Mouse (Mus musculus): ENCODE measurements around the gene Ppa1. TPM values are rescaled to one million over a fixed set of nuclear protein-coding genes. Genes with fewer than 3 reads are reported as not detected.

Ppa1 gene
- total and polyA plus RNA-seq, 2 experiments from 2014 or later: 137 to 201 TPM

- Histone ChIP-seq H3K9me3 (ENCODE audit: low read length) (no peaks in the 10 kb centered on the region), H3K27me3 (ENCODE audit: insufficient read depth, low read length) (no peaks in the 10 kb centered on the region), H3K36me3 (ENCODE audit: insufficient read depth) (no peaks in the 10 kb centered on the region), H3K9ac (no peak overlapping the region), H3K4me3 (ENCODE audit: low read depth, low read length) (no peak overlapping the region), H3K4me2 (ENCODE audit: low read depth) (no peak overlapping the region), H3K4me1 (ENCODE audit: insufficient read depth) (no peaks in the 10 kb centered on the region), H3K27ac (ENCODE audit: low read depth, low read length) (no peak overlapping the region)
- ATAC-seq (no peak), DNase-seq (no peak)
- WGBS: 75% methylated on average over 3 of the region's 3 CpGs
- no peak for TF ChIP-seq CTCF (IDR thresholded peaks at IDR 0.05; ENCODE audit: low read depth)
Measured at GRCm38 (mm10) chr10:61713601-61714000, 65.2 kb downstream of the Ppa1 start.

DNA sequence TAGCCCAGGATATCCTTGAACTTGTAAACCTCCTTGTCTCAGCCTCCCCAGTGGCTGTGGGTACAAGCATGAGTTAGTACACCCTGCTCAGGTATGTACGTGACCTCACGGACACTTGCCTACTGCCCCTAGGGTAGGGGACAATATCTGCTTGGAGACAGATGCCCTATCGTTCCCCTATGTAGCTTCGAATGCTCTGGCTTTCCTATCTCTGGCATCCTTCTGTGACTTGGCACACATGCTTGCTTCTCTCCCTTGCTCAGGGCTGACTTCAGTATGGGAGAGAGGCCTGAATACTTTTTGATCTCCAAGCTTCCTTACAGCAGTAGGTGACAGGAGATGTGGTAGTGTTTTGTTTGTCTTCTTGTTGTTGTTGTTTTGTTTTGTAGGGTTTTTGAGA is 65.8 kb downstream of the Ppa1 start:
- H3K4me3 ChIP-seq (ENCODE audit: low read depth, low read length): no peak overlapping the region
- H3K4me1 ChIP-seq (ENCODE audit: insufficient read depth): no peaks in the 10 kb centered on the region
- no peaks in the 10 kb centered on the region for H3K9me3 ChIP-seq (ENCODE audit: low read length)
- no peaks in the 10 kb centered on the region for H3K27me3 ChIP-seq (ENCODE audit: insufficient read depth, low read length)
- no peak for ATAC-seq
- WGBS: 92% methylated on average over 4 of the region's 4 CpGs
- TF ChIP-seq CTCF (IDR thresholded peaks at IDR 0.05; ENCODE audit: low read depth): no peak
- DNase-seq: no peak
- no peaks in the 10 kb centered on the region for H3K36me3 ChIP-seq (ENCODE audit: insufficient read depth)
- H3K27ac ChIP-seq (ENCODE audit: low read depth, low read length): no peak overlapping the region
- no peak overlapping the region for H3K4me2 ChIP-seq (ENCODE audit: low read depth)
- no peak overlapping the region for H3K9ac ChIP-seq

- Histone ChIP-seq H3K9me3 (ENCODE audit: low read length) (no peaks in the 10 kb centered on the region), H3K36me3 (ENCODE audit: insufficient read depth) (no peaks in the 10 kb centered on the region), H3K27me3 (ENCODE audit: insufficient read depth, low read length) (no peaks in the 10 kb centered on the region), H3K4me2 (ENCODE audit: low read depth) (peak within 1 kb of the TSS; percentile 83), H3K4me1 (ENCODE audit: insufficient read depth) (no peaks in the 10 kb centered on the region), H3K27ac (ENCODE audit: low read depth, low read length) (no peak within 1 kb of the TSS), H3K4me3 (ENCODE audit: low read depth, low read length) (peak within 1 kb of the TSS; percentile 47), H3K9ac (peak within 1 kb of the TSS; percentile 51)
- DNase-seq: no peak
- WGBS: 13% methylated on average over 34 of the region's 36 CpGs
- no peak for TF ChIP-seq CTCF (IDR thresholded peaks at IDR 0.05; ENCODE audit: low read depth)
- peak; percentile 71 for ATAC-seq
Measured at GRCm38 (mm10) chr10:61714771-61715461, 66.6 kb downstream of the Ppa1 start, which contains the start of gene Aifm2. TSS of gene Aifm2 (plus strand) at chr10:61715263.

DNA sequence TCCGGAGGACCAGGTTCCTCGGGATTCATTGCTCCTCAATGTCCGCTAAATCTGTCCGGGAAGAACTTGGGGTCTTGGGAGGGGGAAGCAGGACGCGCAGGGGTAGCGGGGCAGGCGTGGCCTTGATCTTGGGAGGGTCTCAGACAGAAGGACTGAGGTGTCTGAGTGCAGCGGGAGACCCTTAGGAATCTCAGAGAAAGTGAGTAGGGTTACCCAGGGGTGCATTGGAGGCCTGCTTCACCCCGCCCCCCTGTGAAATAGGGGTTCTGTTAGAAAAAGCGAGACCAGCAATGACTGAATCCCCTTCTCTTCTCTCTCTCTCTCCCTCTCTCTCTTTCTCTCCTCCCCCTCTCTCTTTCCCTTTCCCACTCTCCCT is 67.1 kb downstream of the Ppa1 start:
- TF ChIP-seq CTCF (IDR thresholded peaks at IDR 0.05; ENCODE audit: low read depth): no peak

DNA sequence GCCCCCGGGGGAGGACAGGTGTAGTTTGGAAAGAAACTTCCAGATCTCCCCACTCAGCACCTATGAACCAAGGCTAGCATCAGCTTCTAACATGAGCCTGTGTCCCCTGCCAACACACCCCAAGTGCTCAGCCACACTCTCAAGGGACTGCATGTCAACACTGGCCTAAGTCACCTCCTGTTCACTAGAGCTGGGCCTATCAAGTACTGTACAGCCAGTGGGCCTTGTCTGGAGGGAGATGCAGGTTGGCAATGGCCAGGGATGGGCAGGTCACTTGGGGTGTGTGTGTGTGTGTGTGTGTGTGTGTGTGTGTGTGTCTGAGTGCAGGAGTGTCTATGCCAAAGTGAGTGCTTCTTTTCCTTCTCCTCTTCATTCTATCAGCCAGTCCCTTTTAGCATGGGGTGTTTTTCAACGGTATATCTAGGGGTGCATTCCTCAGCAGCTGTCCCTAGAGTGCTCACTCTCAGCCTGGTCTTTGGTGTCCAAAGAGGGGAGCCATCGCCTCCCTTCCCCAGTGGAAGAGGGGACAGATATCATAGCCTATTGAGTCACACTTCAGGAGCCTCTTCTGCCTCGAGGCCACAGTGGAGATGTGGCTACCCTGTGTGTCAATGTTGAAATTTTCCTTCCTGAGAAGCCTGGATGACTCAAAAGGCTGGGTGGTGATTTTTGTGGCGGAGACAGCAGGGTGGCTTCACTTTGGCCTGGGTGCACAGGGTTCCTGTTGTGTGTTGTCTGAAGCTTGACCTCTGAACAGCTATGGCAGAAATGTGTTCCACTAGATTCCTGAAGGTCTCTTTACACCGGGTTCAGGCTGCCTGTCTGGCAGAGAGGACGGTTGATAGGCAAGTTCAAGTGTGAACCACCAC is 67.9 kb downstream of the Ppa1 start:
- no peaks in the 10 kb centered on the region for H3K4me1 ChIP-seq (ENCODE audit: insufficient read depth)
- no peaks in the 10 kb centered on the region for H3K36me3 ChIP-seq (ENCODE audit: insufficient read depth)
- no peaks in the 10 kb centered on the region for H3K27me3 ChIP-seq (ENCODE audit: insufficient read depth, low read length)
- H3K4me2 ChIP-seq (ENCODE audit: low read depth): peak overlapping the region; percentile 83
- no peaks in the 10 kb centered on the region for H3K9me3 ChIP-seq (ENCODE audit: low read length)
- ATAC-seq (no peak), DNase-seq (no peak)
- no peak overlapping the region for H3K9ac ChIP-seq
- 82% methylated on average over 7 of the region's 7 CpGs for WGBS
- H3K4me3 ChIP-seq (ENCODE audit: low read depth, low read length): no peak overlapping the region; the same call in 1 of the 2 replicates
- no peak overlapping the region for H3K27ac ChIP-seq (ENCODE audit: low read depth, low read length)
- no peak for TF ChIP-seq CTCF (IDR thresholded peaks at IDR 0.05; ENCODE audit: low read depth)

More for the DNA sequence above, 67.1 kb downstream of the Ppa1 start:
- no peak overlapping the region for H3K27ac ChIP-seq (ENCODE audit: low read depth, low read length)
- no peaks in the 10 kb centered on the region for H3K9me3 ChIP-seq (ENCODE audit: low read length)
- H3K9ac ChIP-seq: peak overlapping the region; percentile 51
- no peak for DNase-seq
- 3% methylated on average over 11 of the region's 11 CpGs for WGBS
- ATAC-seq: peak; percentile 38
- H3K27me3 ChIP-seq (ENCODE audit: insufficient read depth, low read length): no peaks in the 10 kb centered on the region
- peak overlapping the region; percentile 83 for H3K4me2 ChIP-seq (ENCODE audit: low read depth)
- H3K36me3 ChIP-seq (ENCODE audit: insufficient read depth): no peaks in the 10 kb centered on the region
- no peaks in the 10 kb centered on the region for H3K4me1 ChIP-seq (ENCODE audit: insufficient read depth)
- H3K4me3 ChIP-seq (ENCODE audit: low read depth, low read length): peak overlapping the region; percentile 47

GRCm38 (mm10) chr10:61717406-61718296 is 69.3 kb downstream of the Ppa1 start:
- Histone ChIP-seq H3K4me2 (ENCODE audit: low read depth) (no peak overlapping the region), H3K27ac (ENCODE audit: low read depth, low read length) (no peak overlapping the region), H3K4me3 (ENCODE audit: low read depth, low read length) (no peak overlapping the region), H3K4me1 (ENCODE audit: insufficient read depth) (no peaks in the 10 kb centered on the region), H3K9ac (no peak overlapping the region), H3K9me3 (ENCODE audit: low read length) (no peaks in the 10 kb centered on the region), H3K36me3 (ENCODE audit: insufficient read depth) (no peaks in the 10 kb centered on the region), H3K27me3 (ENCODE audit: insufficient read depth, low read length) (no peaks in the 10 kb centered on the region)
- DNase-seq (no peak), ATAC-seq (no peak)
- TF ChIP-seq CTCF (IDR thresholded peaks at IDR 0.05; ENCODE audit: low read depth): no peak
- 89% methylated on average over 12 of the region's 12 CpGs for whole genome bisulfite sequencing

Data from forebrain, postnatal 0 days (tissue).